Mouse (Mus musculus): Measurements from ENCODE around the gene Brwd1.

- no peak for TF ChIP-seq POLR2A (IDR thresholded peaks at IDR 0.05; ENCODE audit: low read depth, low read length)
- no peak for TF ChIP-seq CTCF (IDR thresholded peaks at IDR 0.05; ENCODE audit: extremely low read depth, insufficient read length, insufficient replicate concordance, low read depth, low read length)
Observed at GRCm38 (mm10) chr16:96044096-96044495, 38.2 kb downstream of the Brwd1 start.

All from small intestine, adult 2 months (tissue).